Mouse (Mus musculus) thymus, adult 2 months (tissue): ENCODE measurements around the gene Stat4. TPM values are rescaled to one million over a fixed set of nuclear protein-coding genes. Genes with fewer than 3 reads are reported as not detected.

Experiments used
- DNase-seq: peaks from one replicate; pipeline ENCODE4 v3.0.0; 2021
- H3K27ac ChIP-seq: fragments of 200-500 bp; 2 replicates; pipeline ENCODE4 v1.5.1; 2012; ENCODE audit warnings: low read length, control low read depth; ENCODE audit not compliant: control insufficient read depth, insufficient read depth
- H3K27me3 ChIP-seq: fragments of 200-500 bp; 2 replicates; pipeline ENCODE4 v1.6.1; 2012; ENCODE audit warnings: mild to moderate bottlenecking, low read length, moderate library complexity, mixed read lengths; ENCODE audit not compliant: control insufficient read depth, insufficient read depth
- H3K36me3 ChIP-seq: fragments of 200-500 bp; 2 replicates; pipeline ENCODE4 v1.6.1; 2012; ENCODE audit warnings: mild to moderate bottlenecking, low read length, moderate library complexity; ENCODE audit not compliant: control insufficient read depth, insufficient read depth
- H3K4me1 ChIP-seq: fragments of 200-500 bp; replicated peaks from 2 replicates; pipeline ENCODE4 v1.6.1; 2012; ENCODE audit warnings: low read length; ENCODE audit not compliant: control insufficient read depth, insufficient read depth
- H3K4me3 ChIP-seq: fragments of 200-500 bp; 2 replicates; pipeline ENCODE4 v1.5.1; 2012; ENCODE audit warnings: mild to moderate bottlenecking, low read length, control low read depth, moderate library complexity; ENCODE audit not compliant: control insufficient read depth, insufficient read depth
- CTCF ChIP-seq: fragments of 200-500 bp; IDR thresholded peaks from 2 replicates; pipeline ENCODE4 v1.5.1; 2012; ENCODE audit warnings: mild to moderate bottlenecking, control low read depth, low read length, moderate library complexity, borderline replicate concordance; ENCODE audit not compliant: control insufficient read depth, poor library complexity, insufficient read depth; ENCODE audit errors: extremely low read depth
- POLR2A ChIP-seq: fragments of 200-500 bp; IDR thresholded peaks from 2 replicates; pipeline ENCODE4 v1.6.1; 2012; ENCODE audit warnings: mild to moderate bottlenecking, low read length, control low read depth, moderate library complexity; ENCODE audit not compliant: control insufficient read depth, poor library complexity, insufficient read depth; ENCODE audit errors: extremely low read depth
- WGBS: fragments of 180-500 bp; shearing (Covaris S2); methylation state at CpG from one replicate; pipeline ENCODE4 v1.1.7; 2018; 5-methylcytosine and 5-hydroxymethylcytosine counted together
- polyA plus RNA-seq: library from polyadenylated mRNA; depleted of rRNA; stranded (reverse); fragments of >200 nt; gene quantifications from 2 replicates; pipeline ENCODE4 v1.2.3, GENCODE M21; 2012

Gene Stat4
- polyA plus RNA-seq, 1 experiment = 8.8 TPM

- Histone ChIP-seq H3K27me3 (no peaks in the 10 kb centered on the region), H3K36me3 (no peaks in the 10 kb centered on the region), H3K4me1 (peaks cover 18% of the 10 kb centered on the region), H3K4me3 (peak overlapping the region; percentile 87), H3K27ac (peak overlapping the region; percentile 69; the same call in 1 of the 2 replicates)
- DNase-seq = peak; percentile 59
- no peak for TF ChIP-seq CTCF
- 0 out of 2 replicates have a peak, but pooled peaks have one; percentile 16 for TF ChIP-seq POLR2A
- 1% methylated on average over 11 of the region's 11 CpGs for WGBS
These were observed 21.5 kb downstream of the Stat4 start for GRCm38 (mm10) chr1:52008443-52008842.

GRCm38 (mm10) chr1:52008947-52009346 is 22.0 kb downstream of the Stat4 start:
- H3K27me3 ChIP-seq = no peaks in the 10 kb centered on the region
- TF ChIP-seq POLR2A (no peak), CTCF (no peak)
- no peaks in the 10 kb centered on the region for H3K36me3 ChIP-seq
- peaks cover 18% of the 10 kb centered on the region for H3K4me1 ChIP-seq
- DNase-seq = peak; percentile 40
- peak overlapping the region; percentile 87 for H3K4me3 ChIP-seq
- WGBS = 1% methylated on average over 12 of the region's 12 CpGs
- peak overlapping the region; percentile 69; the same call in 1 of the 2 replicates for H3K27ac ChIP-seq

DNA sequence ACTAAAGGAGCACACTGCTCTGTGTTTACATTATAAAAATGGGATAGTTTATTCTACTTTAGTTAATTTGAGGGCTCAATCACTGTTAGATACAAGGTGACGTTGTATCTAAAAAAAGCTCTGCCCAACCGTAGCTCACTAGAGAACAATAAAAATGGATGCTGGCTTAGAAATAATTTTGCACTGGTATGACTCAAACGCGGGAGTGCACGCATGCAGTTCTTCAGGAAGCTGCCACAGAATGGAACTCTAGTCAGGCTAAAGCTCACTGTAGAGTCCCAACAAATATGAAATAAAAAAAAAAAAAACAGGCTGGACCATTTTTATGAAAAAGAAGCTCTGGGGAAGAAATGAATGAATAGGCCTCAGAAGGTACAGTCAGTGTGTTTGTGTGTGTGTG is 23.8 kb downstream of the Stat4 start:
- 32% methylated on average over 5 of the region's 5 CpGs for WGBS
- TF ChIP-seq CTCF (no peak), POLR2A (no peak)
- Histone ChIP-seq H3K36me3 (no peaks in the 10 kb centered on the region), H3K4me1 (peaks cover 18% of the 10 kb centered on the region), H3K27ac (no peak overlapping the region; the same call in 1 of the 2 replicates), H3K27me3 (no peaks in the 10 kb centered on the region), H3K4me3 (no peak overlapping the region)
- DNase-seq = no peak

DNA sequence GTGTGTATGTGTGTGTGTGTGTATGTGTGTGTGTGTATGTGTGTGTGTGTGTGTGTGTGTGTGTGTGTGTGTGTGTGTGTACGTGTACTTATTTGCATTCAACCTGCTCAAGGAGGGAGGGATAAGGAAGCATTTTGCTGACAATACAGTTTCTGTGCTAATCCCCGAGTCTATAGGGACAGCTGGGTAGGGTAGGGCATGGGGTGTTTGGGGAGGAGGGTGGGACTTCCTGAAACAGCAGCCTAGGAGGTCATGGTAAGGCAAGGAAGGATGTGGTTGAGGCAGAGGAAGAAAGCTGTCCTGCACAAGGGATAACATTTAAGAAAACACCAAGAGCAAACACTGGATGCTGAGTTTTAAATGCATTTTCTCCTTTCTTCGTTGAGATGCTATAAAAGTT is 24.3 kb downstream of the Stat4 start:
- DNase-seq = peak; percentile 66
- no peaks in the 10 kb centered on the region for H3K36me3 ChIP-seq
- no peak overlapping the region for H3K4me3 ChIP-seq
- H3K27me3 ChIP-seq = no peaks in the 10 kb centered on the region
- TF ChIP-seq POLR2A = no peak
- H3K4me1 ChIP-seq = peaks cover 18% of the 10 kb centered on the region
- H3K27ac ChIP-seq = no peak overlapping the region; the same call in 1 of the 2 replicates
- WGBS = 2% methylated on average over 3 of the region's 3 CpGs

- H3K4me3 ChIP-seq = no peak overlapping the region
- peaks cover 18% of the 10 kb centered on the region for H3K4me1 ChIP-seq
- TF ChIP-seq POLR2A (no peak), CTCF (no peak)
- DNase-seq = no peak
- no peaks in the 10 kb centered on the region for H3K27me3 ChIP-seq
- H3K36me3 ChIP-seq = no peaks in the 10 kb centered on the region
- no peak overlapping the region for H3K27ac ChIP-seq
These were observed 25.3 kb downstream of the Stat4 start for GRCm38 (mm10) chr1:52012231-52012630.

GRCm38 (mm10) chr1:52012757-52013156 is 25.8 kb downstream of the Stat4 start:
- Histone ChIP-seq H3K27ac (no peak overlapping the region), H3K4me1 (peaks cover 18% of the 10 kb centered on the region), H3K4me3 (no peak overlapping the region), H3K27me3 (no peaks in the 10 kb centered on the region), H3K36me3 (no peaks in the 10 kb centered on the region)
- no peak for TF ChIP-seq CTCF
- no peak for TF ChIP-seq POLR2A
- DNase-seq = no peak
- 30% methylated on average over 7 of the region's 7 CpGs for WGBS

DNA sequence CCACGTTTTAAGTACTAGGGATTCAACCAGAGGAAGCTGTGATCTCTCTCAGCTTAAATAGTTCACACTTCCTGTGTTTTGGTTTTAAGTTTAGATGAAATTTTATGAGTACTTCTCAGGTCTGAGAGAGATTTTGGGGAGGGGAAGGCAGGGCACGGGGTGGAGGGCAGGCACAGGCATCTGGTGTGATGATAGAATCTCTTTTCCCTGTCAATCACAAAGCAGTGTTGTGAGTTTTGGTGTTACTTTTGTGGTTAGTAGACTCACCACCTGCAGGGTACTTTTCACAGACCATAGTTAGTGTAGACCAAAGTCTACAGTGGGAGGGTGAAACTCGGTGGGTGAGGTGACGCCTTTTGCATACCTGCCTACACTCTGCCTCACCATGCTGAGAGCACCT is 32.7 kb downstream of the Stat4 start:
- peak overlapping the region; percentile 67 for H3K27ac ChIP-seq
- TF ChIP-seq CTCF (no peak), POLR2A (no peak)
- no peaks in the 10 kb centered on the region for H3K36me3 ChIP-seq

More for the DNA sequence above, 32.7 kb downstream of the Stat4 start:
- DNase-seq = peak; percentile 55
- WGBS = 5% methylated on average over 4 of the region's 4 CpGs
- peaks cover 9% of the 10 kb centered on the region for H3K4me1 ChIP-seq
- no peak overlapping the region for H3K4me3 ChIP-seq
- no peaks in the 10 kb centered on the region for H3K27me3 ChIP-seq
